Mouse (Mus musculus): Measurements from ENCODE around the gene Vpreb3.

DNA sequence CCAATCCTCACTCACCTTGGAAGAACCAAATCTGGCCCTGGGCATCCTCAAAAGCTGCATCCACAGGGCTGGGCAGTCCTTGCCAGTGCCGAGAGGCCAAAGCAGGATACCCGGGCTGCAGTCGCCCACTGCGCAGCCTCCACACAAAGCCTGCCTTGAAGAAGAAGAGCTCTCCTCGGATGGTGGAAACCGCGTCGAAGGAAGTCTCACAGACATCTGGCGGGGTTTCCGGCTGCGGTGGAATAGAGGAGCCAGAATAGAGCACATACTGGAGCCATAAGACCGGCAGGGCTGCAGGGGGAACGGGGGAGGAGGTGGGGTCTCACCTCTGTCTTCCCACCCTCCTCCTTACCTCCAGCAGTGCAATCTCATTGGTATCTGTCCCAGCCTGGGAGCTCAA lies 16.5 kb upstream of the Vpreb3 start:
- TF ChIP-seq POLR2A (IDR thresholded peaks at IDR 0.05; ENCODE audit: control insufficient read depth, low read depth, low read length) (no peak), CTCF (IDR thresholded peaks at IDR 0.05; ENCODE audit: control insufficient read depth, insufficient read depth, insufficient replicate concordance, low read depth, low read length) (no peak)

All from testis, adult 2 months (tissue).